Mouse (Mus musculus): ENCODE data around the gene Arhgap27.
"Not testable (repeated sequence)": the region's sequence is repeated elsewhere in the genome, so short reads cannot be mapped to it uniquely, and the experiment has no call there.

The Arhgap27 gene

DNA sequence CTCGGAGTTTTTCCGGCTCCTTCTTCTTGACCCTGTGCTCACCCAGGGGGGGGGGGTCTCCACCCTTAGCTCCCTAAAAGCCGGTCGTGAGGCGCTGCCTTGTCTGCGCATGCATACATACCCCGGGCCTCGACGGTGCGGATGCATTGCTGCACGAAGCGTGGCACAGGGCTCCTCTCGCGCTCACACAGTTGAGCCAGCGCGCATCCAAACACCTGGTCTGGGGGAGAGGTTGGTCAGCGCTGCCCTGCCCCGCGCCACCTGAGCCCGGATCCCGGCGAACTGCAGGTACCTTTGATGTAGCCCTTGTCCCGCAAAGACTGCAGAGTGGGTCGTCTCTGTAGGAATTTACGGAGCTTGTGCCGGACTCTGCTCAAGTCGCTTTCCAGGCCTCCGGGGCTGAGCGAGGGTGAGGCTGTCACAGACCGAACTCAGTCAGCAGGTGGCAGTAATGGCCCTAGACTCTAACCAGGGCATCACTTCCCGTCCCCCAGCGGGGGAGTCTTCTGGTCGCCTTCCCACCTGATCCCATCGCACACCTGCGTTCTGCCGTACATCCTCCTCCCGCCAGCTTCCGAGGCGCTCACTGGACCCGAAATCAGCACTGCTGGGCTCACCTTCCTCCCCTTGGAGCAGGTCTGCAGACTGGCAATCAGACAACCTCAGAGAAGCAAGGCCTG lies 29.6 kb downstream of the Arhgap27 start:
- DNase-seq (ENCODE audit: low read depth), result no peak

DNA sequence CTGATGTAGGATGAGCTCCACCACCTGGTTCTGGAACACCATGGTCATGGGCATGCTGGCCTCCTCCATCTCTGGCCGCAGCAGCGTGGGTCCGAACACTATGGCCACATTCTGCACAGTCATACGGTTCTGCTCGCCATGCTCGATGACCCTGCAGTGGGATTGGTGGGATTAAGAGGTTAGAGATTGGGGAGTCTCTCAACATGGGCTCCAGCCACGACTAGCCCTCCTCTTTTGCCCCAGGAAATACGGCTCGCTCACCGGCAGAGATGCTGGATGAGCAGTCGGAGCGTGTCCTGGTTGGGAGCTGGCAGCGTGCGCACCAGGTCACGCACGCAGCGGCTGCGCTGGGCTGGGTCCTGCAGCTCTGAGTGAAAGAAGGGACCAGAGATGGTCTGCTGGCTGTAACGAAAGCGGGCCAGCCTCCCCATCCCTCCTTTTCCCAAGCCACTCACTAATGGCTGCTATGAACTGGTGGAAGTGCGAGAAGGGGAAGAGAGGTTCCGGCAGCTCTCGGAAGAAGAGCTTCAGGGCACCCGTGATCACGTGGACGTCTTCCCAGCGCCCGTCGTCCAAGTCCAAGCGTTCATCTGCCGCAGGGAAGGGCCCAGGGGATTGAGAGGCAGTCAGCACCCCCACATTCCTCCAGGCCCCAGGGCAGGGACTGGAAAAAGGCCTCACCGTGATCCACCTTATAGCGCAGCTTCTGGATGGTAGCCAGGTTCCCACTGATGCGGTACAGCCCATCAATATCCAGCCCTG lies 30.4 kb downstream of the Arhgap27 start:
- DNase-seq (ENCODE audit: low read depth), result no peak

DNA sequence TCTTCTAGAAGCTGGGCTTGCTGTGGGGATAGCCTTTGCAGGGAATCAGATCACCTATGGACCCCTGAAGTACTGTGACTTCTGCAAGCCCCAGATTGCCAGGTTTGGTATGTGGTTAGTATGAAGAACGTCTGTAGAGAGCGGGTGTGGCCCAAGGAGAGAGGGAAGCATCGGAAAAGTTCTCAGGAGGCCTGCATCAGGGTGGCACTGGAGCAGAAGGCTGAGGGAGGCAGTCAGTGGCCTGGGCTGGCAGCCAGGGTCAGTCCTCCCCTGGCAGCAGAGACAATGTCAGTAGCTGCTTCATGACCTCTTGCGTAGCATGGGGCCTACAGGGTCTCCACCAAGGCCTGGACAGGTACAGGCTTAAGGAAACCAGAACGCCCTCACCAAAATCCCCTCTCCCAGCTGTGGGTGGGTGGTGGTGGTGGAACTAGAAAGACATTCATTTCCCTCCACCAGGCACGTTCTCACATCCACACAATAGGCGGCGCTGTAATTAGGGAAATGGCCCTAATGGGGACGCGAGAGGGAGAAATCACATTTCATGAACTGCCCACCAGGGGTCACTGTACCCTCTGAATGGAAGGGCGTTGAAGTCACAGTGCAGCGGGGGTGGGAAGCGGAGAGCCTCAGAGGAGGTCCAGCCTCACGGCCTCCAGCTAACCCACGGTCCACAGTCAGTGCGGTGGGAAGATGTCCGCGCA lies 31.2 kb downstream of the Arhgap27 start:
- peak; percentile 86 for DNase-seq (ENCODE audit: low read depth)

GRCm38 (mm10) chr11:103331502-103332185 lies 31.8 kb downstream of the Arhgap27 start:
- DNase-seq (ENCODE audit: low read depth), result no peak

- DNase-seq (ENCODE audit: low read depth), result peak; percentile 43
Measured at GRCm38 (mm10) chr11:103330651-103331319, 32.7 kb downstream of the Arhgap27 start.

- peak; percentile 94 for DNase-seq (ENCODE audit: low read depth)
Measured at GRCm38 (mm10) chr11:103326950-103327349, 36.5 kb downstream of the Arhgap27 start.

DNA sequence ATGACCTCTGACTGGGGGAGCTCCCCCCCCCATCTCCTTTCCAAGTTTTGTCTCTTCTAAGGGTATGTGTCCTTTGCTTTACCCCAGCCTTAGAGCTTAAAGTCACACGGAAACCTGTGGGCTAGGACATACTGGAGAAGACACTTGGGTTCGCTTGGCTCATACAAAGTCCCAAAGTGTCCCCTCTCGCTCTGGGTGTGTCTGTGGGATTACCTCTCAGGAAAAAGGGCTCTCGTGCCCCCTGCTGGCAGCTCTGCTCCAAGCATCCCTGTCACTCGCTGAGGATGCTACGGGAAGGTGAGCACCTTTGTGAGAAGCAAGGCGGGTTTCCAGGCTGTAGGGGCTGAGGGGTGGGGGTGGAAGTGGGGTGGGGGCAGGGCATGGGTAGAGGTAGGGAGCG lies 38.3 kb downstream of the Arhgap27 start:
- peak; percentile 79 for DNase-seq (ENCODE audit: low read depth)

GRCm38 (mm10) chr11:103324723-103325122 lies 38.8 kb downstream of the Arhgap27 start:
- no peak for DNase-seq (ENCODE audit: low read depth)

DNA sequence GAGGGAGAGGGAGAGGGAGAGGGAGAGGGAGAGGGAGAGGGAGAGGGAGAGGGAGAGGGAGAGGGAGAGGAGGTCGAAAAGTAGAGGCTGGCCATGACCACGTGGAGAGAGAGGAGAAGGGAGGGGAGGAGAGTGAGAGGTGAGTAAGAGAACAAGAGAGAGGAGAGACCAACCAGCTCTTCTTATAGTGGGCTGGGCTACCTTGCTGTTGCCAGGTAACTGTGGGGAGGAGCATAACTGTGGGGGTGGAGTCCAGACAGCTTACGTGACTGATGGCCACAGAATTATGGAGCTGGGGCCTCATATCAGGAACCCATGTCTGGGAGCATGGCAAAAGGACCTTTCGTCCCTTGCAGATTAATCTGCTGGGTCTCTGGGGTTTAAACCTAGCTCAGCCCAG lies 40.7 kb downstream of the Arhgap27 start:
- DNase-seq (ENCODE audit: low read depth), result not testable (repeated sequence)

DNA sequence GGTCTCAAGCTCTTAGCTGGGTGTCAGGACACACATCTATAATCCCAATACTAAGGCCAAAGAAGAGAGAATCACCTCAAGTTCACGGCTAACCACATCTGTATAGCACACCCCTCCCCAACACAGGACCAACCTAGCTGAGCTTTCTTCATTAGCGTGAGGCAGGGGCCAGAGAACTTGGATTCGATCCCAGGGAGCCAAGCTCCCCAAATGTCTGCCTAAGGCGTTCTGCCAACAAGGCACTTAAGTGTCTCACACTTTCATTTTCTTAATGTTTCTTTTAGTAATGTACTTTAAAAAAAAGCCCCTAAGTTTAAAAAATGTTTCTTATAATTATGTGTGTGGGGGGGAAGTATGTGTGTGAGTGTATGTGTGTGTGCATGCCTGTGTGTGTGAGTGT lies 42.8 kb downstream of the Arhgap27 start:
- DNase-seq (ENCODE audit: low read depth), result no peak

GRCm38 (mm10) chr11:103320196-103320595 lies 43.3 kb downstream of the Arhgap27 start:
- no peak for DNase-seq (ENCODE audit: low read depth)

DNA sequence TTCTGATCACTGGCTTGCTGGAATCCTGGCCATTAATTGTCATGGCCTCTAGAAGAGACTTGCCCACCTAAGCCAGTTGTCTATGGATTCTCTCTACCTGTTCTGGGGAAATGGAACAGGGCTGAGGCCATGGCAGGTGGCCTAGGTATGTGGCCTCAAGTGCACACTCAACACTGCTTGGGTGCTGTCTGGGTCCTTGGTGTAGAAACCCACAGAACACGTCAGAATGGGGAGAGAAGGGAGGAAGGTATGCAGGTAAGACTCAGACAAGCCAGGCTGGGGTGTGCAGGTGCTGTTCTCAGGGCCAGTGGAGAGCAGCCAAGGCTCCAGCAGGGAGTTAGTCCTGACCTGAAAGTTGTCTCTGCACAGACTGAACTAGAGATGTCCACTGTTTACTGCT lies 45.5 kb downstream of the Arhgap27 start:
- no peak for DNase-seq (ENCODE audit: low read depth)

- no peak for DNase-seq (ENCODE audit: low read depth)
Measured at GRCm38 (mm10) chr11:103315379-103315778, 48.1 kb downstream of the Arhgap27 start.

GRCm38 (mm10) chr11:103314736-103315374 lies 48.6 kb downstream of the Arhgap27 start:
- no peak for DNase-seq (ENCODE audit: low read depth)

- no peak for DNase-seq (ENCODE audit: low read depth)
Measured at GRCm38 (mm10) chr11:103313542-103313941, 50.0 kb downstream of the Arhgap27 start.

DNA sequence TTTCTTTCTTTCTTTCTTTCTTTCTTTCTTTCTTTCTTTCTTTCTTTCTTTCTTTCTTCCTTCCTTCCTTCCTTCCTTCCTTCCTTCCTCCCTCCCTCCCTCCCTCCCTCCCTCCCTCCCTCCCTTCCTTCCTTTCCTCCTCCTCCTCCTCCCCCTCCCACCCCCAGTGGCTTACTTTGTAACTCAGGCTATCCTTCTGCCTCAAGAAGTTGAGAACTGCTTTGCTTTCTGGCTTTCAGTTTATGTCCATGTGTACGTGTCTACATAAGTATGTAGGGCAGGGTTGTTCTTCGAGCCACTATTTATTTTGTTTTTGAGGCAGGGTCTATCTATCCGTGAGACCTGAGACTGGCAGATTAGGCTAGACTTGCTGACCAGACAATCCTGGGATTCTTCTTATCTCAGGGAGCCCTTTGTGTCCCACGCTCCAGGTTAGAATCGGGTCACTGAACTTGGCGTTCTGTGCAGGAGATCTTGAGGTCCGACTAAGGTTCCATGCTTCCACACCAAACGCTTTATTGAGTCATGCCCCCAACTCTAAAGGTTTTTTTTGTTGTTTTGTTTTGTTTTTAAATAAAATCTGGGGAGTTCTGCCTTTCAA lies 50.7 kb downstream of the Arhgap27 start:
- DNase-seq (ENCODE audit: low read depth), result no peak

GRCm38 (mm10) chr11:103311960-103312611 lies 51.4 kb downstream of the Arhgap27 start:
- DNase-seq (ENCODE audit: low read depth), result no peak

- no peak for DNase-seq (ENCODE audit: low read depth)
Measured at GRCm38 (mm10) chr11:103309956-103310574, 53.4 kb downstream of the Arhgap27 start.

GRCm38 (mm10) chr11:103307910-103308309 lies 55.6 kb downstream of the Arhgap27 start:
- DNase-seq (ENCODE audit: low read depth), result peak; percentile 69

GRCm38 (mm10) chr11:103304525-103304924 lies 59.0 kb downstream of the Arhgap27 start:
- DNase-seq (ENCODE audit: low read depth), result no peak
